Mouse (Mus musculus) forebrain, embryonic 16.5 days (tissue): Measurements from ENCODE around the gene Znfx1. TPM values are rescaled to one million over a fixed set of nuclear protein-coding genes. Genes with fewer than 3 reads are reported as not detected.

Experiments
- ATAC-seq: fragments of 200-750 bp; cut with Nextera tagmentation; 2 replicates; pipeline ENCODE4 v1.8.0; 2017; ENCODE audit warnings: mild to moderate bottlenecking, moderate library complexity
- H3K27ac ChIP-seq: fragments of 300-500 bp; sonication (generic); 2 replicates; pipeline ENCODE4 v1.5.1; 2014; ENCODE audit warnings: low read length, control low read depth
- H3K27me3 ChIP-seq: fragments of 300-500 bp; sonication (generic); replicated peaks from 2 replicates; pipeline ENCODE4 v1.6.1; 2014; ENCODE audit warnings: low read length; ENCODE audit not compliant: control insufficient read depth, insufficient read depth
- H3K36me3 ChIP-seq: fragments of 300-500 bp; sonication (generic); 2 replicates; pipeline ENCODE4 v1.6.1; 2014; ENCODE audit not compliant: control insufficient read depth, insufficient read depth
- H3K4me1 ChIP-seq: fragments of 300-500 bp; sonication (generic); replicated peaks from 2 replicates; pipeline ENCODE4 v1.6.1; 2014; ENCODE audit warnings: low read length; ENCODE audit not compliant: control insufficient read depth, insufficient read depth
- H3K4me2 ChIP-seq: fragments of 300-500 bp; sonication (generic); 2 replicates; pipeline ENCODE4 v1.6.1; 2014; ENCODE audit warnings: mild to moderate bottlenecking, low read length, control low read depth
- H3K4me3 ChIP-seq: fragments of 300-500 bp; sonication (generic); replicated peaks from 2 replicates; pipeline ENCODE4 v1.5.1; 2014; ENCODE audit warnings: mild to moderate bottlenecking, low read length, control low read depth
- H3K9ac ChIP-seq: fragments of 300-500 bp; sonication (generic); replicated peaks from 2 replicates; pipeline ENCODE4 v1.6.1; 2014; ENCODE audit warnings: low read depth, low read length, control low read depth
- H3K9me3 ChIP-seq: fragments of 300-500 bp; sonication (generic); 2 replicates; pipeline ENCODE4 v1.6.1; 2016; ENCODE audit warnings: low read length; ENCODE audit not compliant: control insufficient read depth
- WGBS: fragments of 180-500 bp; shearing (Covaris S2); extraction: QIAGEN DNeasy Blood & Tissue Kit; methylation state at CpG from one replicate; pipeline ENCODE4 v1.1.7; 2014; 5-methylcytosine and 5-hydroxymethylcytosine counted together
- polyA plus RNA-seq: library from polyadenylated mRNA; unstranded; fragments of >200 nt; fragmentation: Nextera tagmentation; extraction: Ambion mirVana; gene quantifications from 2 replicates; pipeline ENCODE4 v1.2.1, GENCODE M21; 2015

The Znfx1 gene
- polyA plus RNA-seq, 1 experiment from 2014 or later: 8.9 TPM

GRCm38 (mm10) chr2:166995021-166995795, 67.6 kb downstream of the Znfx1 start:
- Histone ChIP-seq H3K36me3 (no peaks in the 10 kb centered on the region), H3K4me2 (peak overlapping the region; percentile 86), H3K9ac (peak overlapping the region; percentile 93), H3K4me1 (peaks cover 29% of the 10 kb centered on the region), H3K27me3 (no peaks in the 10 kb centered on the region), H3K9me3 (no peaks in the 10 kb centered on the region), H3K27ac (peak overlapping the region; percentile 98), H3K4me3 (peak overlapping the region; percentile 87)
- whole genome bisulfite sequencing: 3% methylated on average over 28 of the region's 28 CpGs
- no peak; the same call in 1 of the 2 replicates for ATAC-seq

GRCm38 (mm10) chr2:166991945-166992344, 70.9 kb downstream of the Znfx1 start:
- no peak for ATAC-seq
- H3K27ac ChIP-seq: no peak overlapping the region
- no peak overlapping the region for H3K9ac ChIP-seq
- no peaks in the 10 kb centered on the region for H3K27me3 ChIP-seq
- H3K9me3 ChIP-seq: no peaks in the 10 kb centered on the region
- H3K4me1 ChIP-seq: peaks cover 29% of the 10 kb centered on the region
- no peak overlapping the region for H3K4me2 ChIP-seq
- H3K36me3 ChIP-seq: no peaks in the 10 kb centered on the region
- H3K4me3 ChIP-seq: no peak overlapping the region

- Histone ChIP-seq H3K9ac (no peak overlapping the region), H3K4me1 (peaks cover 26% of the 10 kb centered on the region), H3K9me3 (no peaks in the 10 kb centered on the region), H3K4me3 (no peak overlapping the region), H3K27me3 (no peaks in the 10 kb centered on the region), H3K27ac (no peak overlapping the region), H3K4me2 (no peak overlapping the region), H3K36me3 (no peaks in the 10 kb centered on the region)
- no peak for ATAC-seq
- WGBS: 83% methylated on average over 7 of the region's 7 CpGs
Observed at GRCm38 (mm10) chr2:166990861-166991260, 72.0 kb downstream of the Znfx1 start.

Other genes starting within 250 kb of the Znfx1 start
- 107 and 120 TPM in 2 replicates for gene Cse1l, start 157.0 kb downstream of the Znfx1 start, polyA plus RNA-seq
- gene Stau1, start 66.7 kb downstream of the Znfx1 start, polyA plus RNA-seq: 131 and 145 TPM in 2 replicates
- 41.0 and 45.0 TPM in 2 replicates for gene Ddx27, start 47.8 kb downstream of the Znfx1 start, polyA plus RNA-seq
- 2.3 and 3.2 TPM in 2 replicates for gene Kcnb1, start 127.1 kb upstream of the Znfx1 start, polyA plus RNA-seq
- 3.1 and 3.5 TPM in 2 replicates for gene Ptgis, start 177.6 kb upstream of the Znfx1 start, polyA plus RNA-seq